Mouse (Mus musculus) ES-E14 (cell line): Measurements from ENCODE around the gene Zfp865.

Experiments
- CHD2 ChIP-seq: IDR thresholded peaks from 2 replicates; pipeline ENCODE4 v1.6.1; 2014; ENCODE audit warnings: mild to moderate bottlenecking, low read depth, low read length, inconsistent platforms
- MAFK ChIP-seq: IDR thresholded peaks from 2 replicates; pipeline ENCODE4 v1.6.1; 2014; ENCODE audit warnings: mild to moderate bottlenecking, low read depth, low read length, inconsistent platforms; ENCODE audit not compliant: insufficient read depth

DNA sequence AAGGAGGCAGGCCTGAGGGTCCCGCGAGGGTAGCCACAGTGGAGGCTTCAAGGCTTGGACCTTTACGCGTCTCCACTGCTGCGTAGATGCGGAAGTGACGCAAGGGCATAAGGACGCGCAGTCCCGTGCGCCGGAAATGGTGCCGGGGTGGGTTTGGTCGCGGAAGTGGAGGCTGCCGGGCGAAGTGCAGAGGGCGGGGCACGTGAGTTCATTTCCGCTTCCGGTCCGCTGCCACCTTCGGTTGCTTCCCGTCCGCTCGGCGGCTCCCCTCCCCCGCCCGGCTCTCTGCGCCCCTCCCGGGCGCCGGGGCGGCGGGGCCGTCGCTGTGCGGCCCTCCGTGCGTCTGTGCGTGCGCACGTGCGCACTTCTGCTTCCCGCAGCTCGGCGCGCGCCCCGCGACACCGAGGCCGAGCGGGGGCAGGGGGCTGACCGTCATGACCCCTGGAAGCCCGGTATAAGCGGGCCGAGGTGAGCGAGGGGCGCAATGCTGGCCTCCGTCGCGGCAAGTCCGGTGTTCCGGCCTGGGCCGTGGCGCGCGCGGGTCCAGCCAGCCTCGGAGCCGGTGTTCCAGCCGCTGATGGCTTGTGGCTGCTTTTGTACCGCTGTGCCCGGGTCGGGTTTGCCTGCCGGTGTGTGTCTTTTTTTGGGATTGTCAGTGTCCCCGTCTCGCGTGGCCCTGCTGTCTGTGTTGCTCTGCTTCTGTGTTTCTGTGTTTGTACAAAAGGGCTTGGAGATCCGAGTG, 60.0 kb downstream of the Zfp865 start, which contains the start of gene Epn1:
- peak; percentile 55; the same call in 1 of the 2 replicates for TF ChIP-seq CHD2
- TF ChIP-seq MAFK: no peak
